Mouse (Mus musculus) liver, adult 2 months (tissue): ENCODE results near the gene Gdpd3. TPM values are rescaled to one million over a fixed set of nuclear protein-coding genes. Genes with fewer than 3 reads are reported as not detected.

ENCODE experiments used
- DNase-seq: peaks from one replicate; pipeline ENCODE4 v3.0.0-alpha.2; 2011; ENCODE audit warnings: low read depth, low spot score; ENCODE audit errors: extremely low read depth
- H3K27ac ChIP-seq: fragments of 200-500 bp; replicated peaks from 2 replicates; pipeline ENCODE4 v1.5.1; 2012; ENCODE audit warnings: low read depth, mild to moderate bottlenecking, control low read depth, inconsistent platforms, low read length; ENCODE audit not compliant: insufficient read depth
- H3K27me3 ChIP-seq: fragments of 200-500 bp; 2 replicates; pipeline ENCODE4 v1.6.1; 2012; ENCODE audit warnings: mild to moderate bottlenecking, moderate library complexity, low read length, inconsistent platforms; ENCODE audit not compliant: control insufficient read depth, insufficient read depth
- H3K36me3 ChIP-seq: fragments of 200-500 bp; 2 replicates; pipeline ENCODE4 v1.6.1; 2012; ENCODE audit warnings: low read length, inconsistent platforms; ENCODE audit not compliant: control insufficient read depth, insufficient read depth
- H3K4me1 ChIP-seq: fragments of 200-500 bp; 2 replicates; pipeline ENCODE4 v1.6.1; 2011; ENCODE audit warnings: low read length; ENCODE audit not compliant: control insufficient read depth, insufficient read depth
- H3K4me3 ChIP-seq: fragments of 200-500 bp; 2 replicates; pipeline ENCODE4 v1.5.1; 2011; ENCODE audit warnings: low read depth, mild to moderate bottlenecking, control low read depth, low read length, moderate library complexity; ENCODE audit not compliant: insufficient read depth
- H3K79me2 ChIP-seq: fragments of 200-500 bp; 2 replicates; pipeline ENCODE4 v1.6.1; 2012; ENCODE audit warnings: inconsistent platforms, mild to moderate bottlenecking, low read length, moderate library complexity; ENCODE audit not compliant: control insufficient read depth, insufficient read depth
- H3K9ac ChIP-seq: fragments of 200-500 bp; 2 replicates; pipeline ENCODE4 v1.6.1; 2012; ENCODE audit warnings: low read depth, mild to moderate bottlenecking, control low read depth, inconsistent platforms, low read length
- CTCF ChIP-seq: fragments of 200-500 bp; IDR thresholded peaks from 2 replicates; pipeline ENCODE4 v1.5.1; 2011; ENCODE audit warnings: low read depth, low read length, control low read depth
- POLR2A ChIP-seq: fragments of 200-500 bp; IDR thresholded peaks from 2 replicates; pipeline ENCODE4 v1.6.1; 2011; ENCODE audit warnings: low read length, control low read depth; ENCODE audit not compliant: insufficient read depth; ENCODE audit errors: extremely low read depth
- WGBS: fragments of 180-500 bp; shearing (Covaris S2); methylation state at CpG from one replicate; pipeline ENCODE4 v1.1.7; 2018; 5-methylcytosine and 5-hydroxymethylcytosine counted together
- polyA plus RNA-seq: library from polyadenylated mRNA; depleted of rRNA; stranded (reverse); fragments of >200 nt; gene quantifications from 2 replicates; pipeline ENCODE4 v1.2.3, GENCODE M21; 2012
- total RNA-seq: library from RNA; depleted of rRNA; stranded (reverse); fragments of >200 nt; gene quantifications from 2 replicates; pipeline ENCODE4 v1.2.3, GENCODE M21; 2014

Gene Gdpd3
- total and polyA plus RNA-seq, 2 experiments: 0.46 to 8.0 TPM

- WGBS: 0% methylated on average over 23 of the region's 38 CpGs
- Histone ChIP-seq H3K4me1 (peaks cover 9% of the 10 kb centered on the region), H3K9ac (peak within 1 kb of the TSS; percentile 94), H3K27me3 (no peaks in the 10 kb centered on the region), H3K27ac (peak within 1 kb of the TSS; percentile 70), H3K36me3 (no peaks in the 10 kb centered on the region), H3K79me2 (peaks cover 3% of the 10 kb centered on the region; the same call in 1 of the 2 replicates), H3K4me3 (peak within 1 kb of the TSS; percentile 91)
- peak; percentile 77 for TF ChIP-seq CTCF
- no peak for TF ChIP-seq POLR2A
- DNase-seq: peak; percentile 63
Measured at GRCm38 (mm10) chr7:126759050-126759671, 7.0 kb upstream of the Gdpd3 start, which contains the start of gene Mapk3. TSS of gene Mapk3 (plus strand) at chr7:126759601.

DNA sequence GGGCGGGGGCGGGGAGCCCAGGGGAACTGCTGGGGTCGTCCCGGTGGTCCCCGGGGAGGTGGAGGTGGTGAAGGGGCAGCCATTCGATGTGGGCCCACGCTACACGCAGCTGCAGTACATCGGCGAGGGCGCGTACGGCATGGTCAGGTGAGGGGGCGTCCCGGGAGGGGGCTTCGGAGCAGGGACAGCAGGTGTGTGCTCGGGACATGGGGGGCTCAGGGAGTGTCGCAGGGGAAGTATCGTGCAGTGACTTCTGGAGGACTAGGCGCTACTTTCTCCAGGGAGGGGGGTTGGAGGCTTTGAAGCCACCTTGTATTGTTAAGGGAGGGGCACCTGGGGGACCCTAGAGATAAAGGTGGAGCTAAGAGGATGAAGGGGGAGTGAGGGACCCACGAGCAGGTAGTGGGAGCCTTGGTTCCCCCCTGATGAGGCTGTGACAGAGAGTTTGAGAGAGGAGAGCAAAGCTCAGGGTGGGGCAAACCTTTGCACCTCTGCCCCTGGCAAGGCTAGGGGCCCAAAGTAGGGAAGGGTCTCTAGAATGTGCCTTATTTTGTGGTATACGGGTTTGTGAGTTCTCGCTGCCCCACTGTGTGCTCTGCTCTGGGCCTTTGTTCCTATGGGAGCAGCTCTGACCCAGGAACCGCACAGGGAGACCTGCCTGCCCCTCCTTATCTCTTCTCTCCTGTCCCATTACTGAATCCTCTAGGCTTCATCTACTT is 6.3 kb upstream of the Gdpd3 start:
- TF ChIP-seq CTCF (no peak), POLR2A (0 out of 2 replicates have a peak, but pooled peaks have one; percentile 5)
- Histone ChIP-seq H3K27me3 (no peaks in the 10 kb centered on the region), H3K27ac (peak overlapping the region; percentile 70), H3K4me1 (peaks cover 6% of the 10 kb centered on the region), H3K9ac (peak overlapping the region; percentile 94), H3K79me2 (peaks cover 3% of the 10 kb centered on the region; the same call in 1 of the 2 replicates), H3K4me3 (peak overlapping the region; percentile 91), H3K36me3 (no peaks in the 10 kb centered on the region)
- no peak for DNase-seq
- 1% methylated on average over 22 of the region's 24 CpGs for WGBS

DNA sequence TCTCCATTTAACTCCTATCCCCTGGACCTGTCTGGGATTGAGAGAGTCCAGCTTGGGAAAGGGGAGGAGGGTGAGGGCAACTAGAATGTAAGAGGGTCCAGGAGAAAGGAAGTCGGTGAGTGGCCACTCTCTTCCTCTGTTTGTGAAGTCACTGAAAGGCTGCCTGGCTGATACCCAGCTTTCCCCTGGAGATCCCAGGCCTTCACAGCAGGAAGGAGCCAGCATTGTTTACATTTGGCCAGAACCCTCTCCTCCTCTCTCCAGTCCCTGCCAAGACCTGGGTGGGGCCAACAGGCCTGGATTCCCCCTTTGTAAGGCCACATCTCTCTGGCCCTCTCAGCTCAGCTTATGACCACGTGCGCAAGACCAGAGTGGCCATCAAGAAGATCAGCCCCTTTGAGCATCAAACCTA is 5.7 kb upstream of the Gdpd3 start:
- TF ChIP-seq POLR2A: no peak
- no peak for TF ChIP-seq CTCF
- peak overlapping the region; percentile 91 for H3K4me3 ChIP-seq
- H3K4me1 ChIP-seq: peaks cover 3% of the 10 kb centered on the region; the same call in 1 of the 2 replicates
- peak overlapping the region; percentile 70 for H3K27ac ChIP-seq
- no peaks in the 10 kb centered on the region for H3K27me3 ChIP-seq
- H3K79me2 ChIP-seq: peaks cover 3% of the 10 kb centered on the region; the same call in 1 of the 2 replicates
- WGBS: 27% methylated on average over 3 of the region's 3 CpGs
- no peaks in the 10 kb centered on the region for H3K36me3 ChIP-seq
- H3K9ac ChIP-seq: peak overlapping the region; percentile 94
- DNase-seq: peak; percentile 57

- Histone ChIP-seq H3K27ac (0 out of 2 replicates have a peak overlapping the region, but pooled peaks have one; percentile 2), H3K79me2 (peaks cover 3% of the 10 kb centered on the region; the same call in 1 of the 2 replicates), H3K27me3 (no peaks in the 10 kb centered on the region), H3K9ac (no peak overlapping the region), H3K36me3 (no peaks in the 10 kb centered on the region), H3K4me3 (no peak overlapping the region), H3K4me1 (peaks cover 3% of the 10 kb centered on the region; the same call in 1 of the 2 replicates)
- TF ChIP-seq POLR2A (no peak), CTCF (no peak)
- 28% methylated on average over 4 of the region's 4 CpGs for WGBS
- DNase-seq: no peak
Measured at GRCm38 (mm10) chr7:126760956-126761355, 5.2 kb upstream of the Gdpd3 start.

DNA sequence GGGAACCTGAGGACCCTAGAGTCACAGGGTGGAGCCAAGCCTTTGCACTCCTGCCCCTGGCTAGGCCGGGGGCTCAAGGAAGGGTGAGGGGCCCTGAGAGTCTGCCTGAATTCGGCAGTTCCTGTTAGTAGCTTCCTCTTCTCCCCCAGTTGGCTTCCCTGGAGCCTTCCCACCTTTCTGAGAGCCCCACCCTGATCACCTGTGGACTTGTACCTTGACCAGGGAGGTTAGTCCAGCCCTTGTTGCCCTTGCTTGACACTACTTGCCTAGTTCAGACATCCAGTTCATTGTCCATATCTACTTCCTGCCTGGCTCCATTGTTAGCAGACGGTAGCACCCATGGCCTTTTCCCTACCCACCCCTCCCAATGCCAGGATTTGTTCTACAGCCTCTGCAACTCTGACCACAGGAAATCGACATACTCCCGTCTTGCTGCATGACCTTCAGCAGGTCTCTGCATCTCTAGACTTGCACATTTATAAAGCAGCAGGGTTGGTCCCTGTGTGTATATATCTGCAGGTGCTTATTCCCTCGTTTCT is 4.5 kb upstream of the Gdpd3 start:
- H3K4me3 ChIP-seq: no peak overlapping the region
- WGBS: 56% methylated on average over 6 of the region's 6 CpGs
- TF ChIP-seq POLR2A (no peak), CTCF (no peak)
- peaks cover 3% of the 10 kb centered on the region; the same call in 1 of the 2 replicates for H3K4me1 ChIP-seq
- no peak overlapping the region; the same call in 1 of the 2 replicates for H3K27ac ChIP-seq
- H3K27me3 ChIP-seq: no peaks in the 10 kb centered on the region
- no peak overlapping the region for H3K9ac ChIP-seq
- no peak for DNase-seq
- H3K79me2 ChIP-seq: peaks cover 3% of the 10 kb centered on the region; the same call in 1 of the 2 replicates
- H3K36me3 ChIP-seq: no peaks in the 10 kb centered on the region
